Mouse (Mus musculus): ENCODE measurements at regions not wholly inside any gene's neighbourhood (a gene's known extent, or its start where the extent isn't known, plus 50 kb on each side); places are given as distances from the start of the nearest gene placed in this dataset.
A peak's percentile ranks its signal among the peaks of the same experiment; 100 is the strongest.

- H3K79me2 ChIP-seq (ENCODE audit: control insufficient read depth, insufficient read depth, low read length, poor library complexity) = no peaks in the 10 kb centered on the region
- no peak for TF ChIP-seq ZKSCAN1 (IDR thresholded peaks at IDR 0.05; ENCODE audit: low read depth, low read length)
- H3K4me3 ChIP-seq (ENCODE audit: control insufficient read depth in 1 of 2, insufficient read depth in 1 of 2, low read depth in 2 of 2, low read length in 2 of 2) = no peak overlapping the region
- H3K4me1 ChIP-seq (ENCODE audit: control insufficient read depth in 1 of 2, insufficient read depth in 2 of 2, low read length in 2 of 2) = peaks cover 6 to 25% of the 10 kb centered on the region in 2 experiments; a peak in 3 of 4 replicates
- H3K27ac ChIP-seq (ENCODE audit: control insufficient read depth, low read depth, low read length) = peak overlapping the region; percentile 41; the same call in 1 of the 2 replicates
- no peaks in the 10 kb centered on the region for H3K27me3 ChIP-seq (ENCODE audit: control insufficient read depth in 1 of 2, insufficient read depth in 2 of 2, low read length in 2 of 2)
- H3K36me3 ChIP-seq (ENCODE audit: control insufficient read depth in 1 of 2, insufficient read depth in 2 of 2, low read length in 2 of 2) = peaks cover 0 to 14% of the 10 kb centered on the region in 2 experiments; a peak in 2 of 4 replicates
- H3K9me3 ChIP-seq (replicated peaks; ENCODE audit: insufficient read depth, low read length) = no peaks in the 10 kb centered on the region
- no peak overlapping the region for H3K9ac ChIP-seq (ENCODE audit: control insufficient read depth, low read depth, low read length, poor library complexity, severe bottlenecking)
- DNase-seq (ENCODE audit: low read depth, low spot score) = no peak
Measured at GRCm38 (mm10) chr7:83061197-83061893, 194.2 kb downstream of the Mex3b start.

- Histone ChIP-seq H3K9ac (ENCODE audit: control insufficient read depth, low read depth, low read length, poor library complexity, severe bottlenecking) (no peak overlapping the region), H3K79me2 (ENCODE audit: control insufficient read depth, insufficient read depth, low read length, poor library complexity) (no peaks in the 10 kb centered on the region), H3K36me3 (ENCODE audit: control insufficient read depth in 1 of 2, insufficient read depth in 2 of 2, low read length in 2 of 2) (peaks cover 0 to 14% of the 10 kb centered on the region in 2 experiments; a peak in 2 of 4 replicates), H3K9me3 (replicated peaks; ENCODE audit: insufficient read depth, low read length) (no peaks in the 10 kb centered on the region), H3K4me1 (ENCODE audit: control insufficient read depth in 1 of 2, insufficient read depth in 2 of 2, low read length in 2 of 2) (peaks cover 6 to 32% of the 10 kb centered on the region in 2 experiments; a peak in 3 of 4 replicates), H3K4me3 (ENCODE audit: control insufficient read depth in 1 of 2, insufficient read depth in 1 of 2, low read depth in 2 of 2, low read length in 2 of 2) (no peak overlapping the region), H3K27ac (ENCODE audit: control insufficient read depth, low read depth, low read length) (peak overlapping the region; percentile 41), H3K27me3 (ENCODE audit: control insufficient read depth in 1 of 2, insufficient read depth in 2 of 2, low read length in 2 of 2) (no peaks in the 10 kb centered on the region)
- peak; percentile 77 for DNase-seq (ENCODE audit: low read depth, low spot score)
- TF ChIP-seq HCFC1 (IDR thresholded peaks at IDR 0.05; ENCODE audit: low read depth, low read length) = no peak
- TF ChIP-seq MYC (IDR thresholded peaks at IDR 0.05; ENCODE audit: low read depth, low read length) = peak; percentile 73; the same call in 1 of the 2 replicates
- no peak for TF ChIP-seq CHD1 (IDR thresholded peaks at IDR 0.05; ENCODE audit: low read depth, low read length)
- no peak for TF ChIP-seq ZNF384 (IDR thresholded peaks at IDR 0.05; ENCODE audit: low read depth, low read length)
- TF ChIP-seq RAD21 (IDR thresholded peaks at IDR 0.05; ENCODE audit: low read depth, low read length) = no peak
- no peak for TF ChIP-seq TAL1 (IDR thresholded peaks at IDR 0.05; ENCODE audit: low read length)
- 0 out of 2 replicates have a peak, but pooled peaks have one; percentile 14 for TF ChIP-seq TCF12 (IDR thresholded peaks at IDR 0.05; ENCODE audit: low read depth, low read length)
- no peak for TF ChIP-seq ZMIZ1 (IDR thresholded peaks at IDR 0.05; ENCODE audit: low read depth, low read length)
- no peak for TF ChIP-seq GATA1 (IDR thresholded peaks at IDR 0.05; ENCODE audit: low read depth, low read length)
- no peak for TF ChIP-seq USF2 (IDR thresholded peaks at IDR 0.05; ENCODE audit: borderline replicate concordance in 1 of 2, insufficient read depth in 1 of 2, low read depth in 1 of 2, low read length in 2 of 2)
- no peak for TF ChIP-seq E2F4 (IDR thresholded peaks at IDR 0.05; ENCODE audit: borderline replicate concordance, low read depth, low read length)
- no peak for TF ChIP-seq RCOR1 (IDR thresholded peaks at IDR 0.05; ENCODE audit: low read depth, low read length)
- no peak for TF ChIP-seq MYB (IDR thresholded peaks at IDR 0.05; ENCODE audit: low read depth, low read length)
- no peak for TF ChIP-seq KAT2A (conservative IDR thresholded peaks at IDR 0.05; ENCODE audit: low read depth, low read length)
- peak in 1 of 2 experiments; percentile 34; a peak in 1 of 4 replicates for TF ChIP-seq EP300 (IDR thresholded peaks at IDR 0.05; ENCODE audit: low read depth in 1 of 2, low read length in 2 of 2)
- TF ChIP-seq TBP (IDR thresholded peaks at IDR 0.05; ENCODE audit: low read depth, low read length) = no peak
- no peak for TF ChIP-seq ZKSCAN1 (IDR thresholded peaks at IDR 0.05; ENCODE audit: low read depth, low read length)
- TF ChIP-seq ETS1 (IDR thresholded peaks at IDR 0.05; ENCODE audit: low read depth, low read length) = no peak
- TF ChIP-seq MAFK (IDR thresholded peaks at IDR 0.05; ENCODE audit: borderline replicate concordance, low read depth, low read length) = no peak
- TF ChIP-seq SMC3 (IDR thresholded peaks at IDR 0.05; ENCODE audit: low read depth, low read length) = no peak
- TF ChIP-seq USF1 (IDR thresholded peaks at IDR 0.05; ENCODE audit: low read depth, low read length) = no peak
- TF ChIP-seq JUND (IDR thresholded peaks at IDR 0.05; ENCODE audit: low read depth, low read length) = no peak
- TF ChIP-seq CHD2 (IDR thresholded peaks at IDR 0.05; ENCODE audit: low read length) = no peak
- no peak for TF ChIP-seq SIN3A (IDR thresholded peaks at IDR 0.05; ENCODE audit: low read length)
- TF ChIP-seq UBTF (IDR thresholded peaks at IDR 0.05; ENCODE audit: borderline replicate concordance, insufficient read depth, low read depth, low read length) = no peak
- peak; percentile 89 for TF ChIP-seq BHLHE40 (IDR thresholded peaks at IDR 0.05; ENCODE audit: borderline replicate concordance, low read depth, low read length)
- no peak for TF ChIP-seq POLR2AphosphoS2 (IDR thresholded peaks at IDR 0.05; ENCODE audit: low read length)
- no peak for TF ChIP-seq NRF1 (IDR thresholded peaks at IDR 0.05; ENCODE audit: insufficient read depth, low read depth, low read length, poor library complexity, severe bottlenecking)
- no peak for TF ChIP-seq ZC3H11A (IDR thresholded peaks at IDR 0.05; ENCODE audit: low read depth, low read length)
- TF ChIP-seq POLR2A (IDR thresholded peaks at IDR 0.05; ENCODE audit: control insufficient read depth in 1 of 2, insufficient read depth in 1 of 2, low read depth in 1 of 2, low read length in 2 of 2, poor library complexity in 1 of 2) = no peak
Measured at GRCm38 (mm10) chr7:83061894-83062477, 194.9 kb downstream of the Mex3b start.
